Mouse (Mus musculus) thymus, adult 18-20 months (tissue): Measurements from ENCODE around the gene Espn.

ENCODE experiments used
- DNase-seq, 2 experiments: peaks; one replicate each; pipeline ENCODE4 v3.0.0; 2022; ENCODE audit warnings: mixed read lengths in 2 of 2

Gene Espn

DNA sequence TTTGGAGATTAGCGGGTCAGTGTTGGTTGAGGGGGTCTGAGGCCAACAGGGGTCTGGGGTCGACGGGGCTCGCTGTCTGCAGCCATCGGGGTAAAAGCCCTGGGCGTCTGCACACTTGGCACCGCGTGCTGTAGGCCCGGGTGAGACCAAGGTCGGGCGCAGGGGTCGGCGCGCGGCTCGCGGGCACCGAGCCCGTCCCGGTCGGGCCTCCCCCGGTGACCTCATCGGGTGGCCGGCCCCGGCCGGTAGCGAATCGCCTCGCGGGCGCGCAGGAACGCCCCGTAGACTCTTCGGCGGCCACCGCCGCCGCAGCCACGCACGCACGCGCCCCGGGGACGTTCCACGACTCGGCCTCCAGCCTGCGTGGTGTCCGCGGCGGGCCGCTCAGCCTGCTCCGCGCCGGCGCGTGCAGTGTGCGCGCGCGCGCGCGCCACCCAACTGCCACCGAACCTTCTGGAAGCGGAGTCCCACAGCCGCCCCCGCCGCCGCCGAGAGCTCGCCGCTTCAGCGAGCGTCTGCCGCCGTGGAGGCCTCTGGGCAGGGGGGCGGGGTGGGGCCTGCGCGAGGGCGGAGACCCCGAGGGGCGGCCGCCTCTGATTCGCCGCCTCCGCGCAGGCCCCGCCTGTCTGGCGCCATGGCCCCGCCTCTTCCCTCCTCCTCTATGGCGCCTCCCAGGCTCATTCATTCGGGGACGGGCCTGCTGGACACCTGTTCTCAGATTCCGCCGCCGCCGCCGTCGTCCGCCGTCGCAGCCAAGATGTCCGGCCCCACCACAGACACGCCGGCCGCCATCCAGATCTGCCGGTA lies 25.6 kb upstream of the Espn start, which contains the start of gene Acot7:
TSS of gene Acot7 (plus strand) at position 598 of the 807 bp plus-strand sequence.
- DNase-seq, result peak; percentile 83 to 85

DNA sequence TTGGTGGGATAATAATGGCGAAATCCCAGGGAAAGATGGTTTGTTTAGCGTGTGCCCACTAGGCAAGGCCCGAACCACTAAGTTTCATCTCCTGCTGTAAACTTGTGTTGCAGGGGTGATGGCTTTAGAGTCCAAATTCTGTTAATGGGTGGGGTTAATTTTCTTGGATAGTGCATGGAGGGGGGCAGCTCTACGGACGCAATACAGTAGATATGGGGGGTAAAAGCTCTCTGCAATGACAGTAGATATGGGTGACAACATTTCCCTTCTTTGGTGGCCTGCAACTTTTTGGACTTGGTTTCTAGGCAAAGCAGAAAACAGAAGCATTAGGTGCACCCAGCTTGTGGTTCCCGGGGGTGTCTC lies 25.0 kb upstream of the Espn start:
- no peak for DNase-seq

DNA sequence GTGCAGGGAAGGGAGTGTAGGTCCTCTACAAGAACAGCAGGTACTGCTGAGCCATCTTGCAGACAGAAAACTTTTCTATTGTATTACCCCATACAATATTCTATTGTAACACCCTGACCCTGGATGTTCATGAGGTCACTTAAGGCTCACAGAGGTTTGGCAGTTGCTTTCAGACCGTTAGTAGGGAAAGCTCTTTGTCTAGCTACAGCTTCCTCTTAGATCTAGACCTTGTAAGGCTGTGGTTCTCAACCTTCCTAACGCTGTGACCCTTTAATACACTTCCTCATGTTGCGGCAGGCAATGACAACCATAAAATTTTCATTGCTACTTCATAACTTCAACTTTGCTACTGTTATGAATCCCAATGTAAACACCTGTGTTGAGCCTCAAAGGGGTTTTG lies 24.5 kb upstream of the Espn start:
- no peak for DNase-seq

DNA sequence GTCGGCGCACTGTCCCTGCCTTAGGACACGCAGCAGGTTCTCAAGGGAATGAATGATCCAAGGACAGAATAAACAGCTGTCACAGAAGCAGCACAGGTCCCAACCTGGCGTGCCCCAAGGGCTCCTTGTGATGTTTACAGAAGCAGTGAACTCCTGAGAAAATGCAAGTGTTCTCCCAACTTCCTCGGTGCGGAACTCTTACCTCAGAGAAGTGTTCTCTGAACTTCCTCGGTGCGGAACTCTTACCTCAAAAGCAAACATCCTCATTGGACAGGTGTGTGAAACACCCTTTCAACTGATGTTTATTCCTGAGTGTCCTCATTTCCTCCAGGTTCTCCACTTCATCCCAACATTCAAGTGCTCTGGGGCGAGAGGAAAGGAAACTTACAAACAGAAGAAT lies 21.8 kb upstream of the Espn start:
- DNase-seq, result no peak

DNA sequence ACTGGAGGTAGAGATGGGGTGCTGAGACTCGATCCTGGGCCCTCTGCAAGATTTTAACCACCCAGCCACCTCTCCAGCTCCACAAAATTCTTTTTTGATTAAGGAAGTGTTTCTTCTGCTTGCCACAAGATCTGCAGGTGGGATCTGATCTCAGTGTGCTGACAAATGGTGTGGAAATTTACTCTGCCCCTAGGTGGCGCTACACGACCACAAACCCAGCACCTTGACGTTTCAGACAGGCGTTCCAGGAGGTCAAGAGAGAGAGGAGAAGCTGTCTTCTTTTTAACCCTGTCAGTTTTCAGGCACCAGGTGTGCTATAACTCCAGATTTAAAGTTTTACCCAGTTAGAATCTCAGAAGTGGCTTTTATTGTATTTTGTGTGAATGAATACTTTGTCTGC lies 20.9 kb upstream of the Espn start:
- peak; percentile 65 to 73 for DNase-seq

DNA sequence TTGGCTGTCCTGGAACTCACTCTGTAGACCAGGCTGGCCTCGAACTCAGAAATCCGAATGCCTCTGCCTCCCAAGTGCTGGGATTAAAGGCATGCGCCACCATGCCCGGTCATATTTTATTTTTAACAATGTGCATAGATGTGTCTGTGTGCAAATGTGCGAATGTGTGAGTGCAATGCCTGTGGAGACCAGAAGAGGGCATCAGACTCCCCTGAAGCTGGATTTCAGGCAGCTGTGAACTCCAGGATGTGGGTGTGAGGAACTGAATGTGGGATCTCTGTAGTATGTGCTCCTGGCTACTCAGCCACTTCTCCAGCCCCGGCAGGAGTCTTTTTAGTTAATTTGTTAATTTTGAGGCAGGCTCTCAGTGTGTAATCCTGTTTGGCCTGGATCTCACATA lies 19.4 kb upstream of the Espn start:
- no peak for DNase-seq

DNA sequence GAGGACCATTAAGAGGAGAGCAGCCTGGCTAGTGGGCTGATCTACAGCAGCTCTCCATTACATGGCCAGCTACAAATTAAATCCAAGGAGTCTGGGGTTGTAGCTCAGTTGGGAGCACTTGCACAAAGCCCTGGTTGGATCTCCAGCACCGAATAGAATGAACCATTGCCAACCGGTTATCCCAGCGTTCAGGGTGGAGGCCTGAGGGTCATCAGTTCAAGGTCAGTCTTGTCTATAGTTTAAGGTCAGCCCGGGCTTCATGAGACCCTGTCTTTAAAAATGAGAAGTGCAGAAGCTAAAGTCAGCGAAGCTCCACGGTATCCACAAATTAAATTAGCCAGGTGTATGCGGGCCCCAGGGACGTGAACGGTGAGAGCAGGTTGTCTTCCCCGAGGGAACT lies 18.1 kb upstream of the Espn start:
- no peak for DNase-seq

DNA sequence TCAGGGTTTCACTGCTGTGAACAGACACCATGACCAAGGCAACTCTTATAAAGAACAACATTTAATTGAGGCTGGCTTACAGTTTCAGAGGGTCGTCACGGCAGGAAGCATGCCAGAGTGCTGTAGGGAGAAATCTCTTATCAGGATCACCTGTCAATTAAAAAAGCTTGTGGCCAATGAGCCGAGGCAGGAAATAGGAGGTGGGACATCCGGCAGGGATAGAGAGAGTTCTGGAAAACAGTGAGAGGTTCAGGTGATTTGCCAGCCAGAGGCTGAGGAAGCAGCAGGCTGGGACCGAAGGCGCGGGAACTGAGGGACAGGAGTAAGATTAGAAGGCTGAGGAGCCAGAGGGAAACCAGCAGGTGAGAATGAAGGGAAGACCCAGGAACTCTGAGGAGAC lies 16.9 kb upstream of the Espn start:
- DNase-seq, result no peak

DNA sequence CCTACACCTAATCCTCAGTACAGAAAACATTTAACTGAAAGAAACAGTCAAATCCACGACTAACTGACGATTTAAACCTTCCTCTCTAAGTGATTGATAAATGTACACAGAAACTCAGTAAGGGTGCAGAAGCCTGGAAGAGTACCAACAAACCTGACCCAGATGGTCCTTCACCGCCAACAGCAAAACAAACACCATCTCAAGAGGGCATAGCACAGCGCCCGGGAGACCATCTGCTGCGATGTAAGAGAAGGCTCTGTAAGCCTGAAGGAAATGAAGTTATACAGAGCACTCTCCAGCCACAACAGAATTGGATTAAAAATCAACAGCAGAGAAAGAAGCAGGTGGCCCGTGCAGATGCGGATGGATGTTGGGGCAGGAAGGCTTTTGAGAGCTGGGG lies 15.9 kb upstream of the Espn start:
- DNase-seq, result no peak

DNA sequence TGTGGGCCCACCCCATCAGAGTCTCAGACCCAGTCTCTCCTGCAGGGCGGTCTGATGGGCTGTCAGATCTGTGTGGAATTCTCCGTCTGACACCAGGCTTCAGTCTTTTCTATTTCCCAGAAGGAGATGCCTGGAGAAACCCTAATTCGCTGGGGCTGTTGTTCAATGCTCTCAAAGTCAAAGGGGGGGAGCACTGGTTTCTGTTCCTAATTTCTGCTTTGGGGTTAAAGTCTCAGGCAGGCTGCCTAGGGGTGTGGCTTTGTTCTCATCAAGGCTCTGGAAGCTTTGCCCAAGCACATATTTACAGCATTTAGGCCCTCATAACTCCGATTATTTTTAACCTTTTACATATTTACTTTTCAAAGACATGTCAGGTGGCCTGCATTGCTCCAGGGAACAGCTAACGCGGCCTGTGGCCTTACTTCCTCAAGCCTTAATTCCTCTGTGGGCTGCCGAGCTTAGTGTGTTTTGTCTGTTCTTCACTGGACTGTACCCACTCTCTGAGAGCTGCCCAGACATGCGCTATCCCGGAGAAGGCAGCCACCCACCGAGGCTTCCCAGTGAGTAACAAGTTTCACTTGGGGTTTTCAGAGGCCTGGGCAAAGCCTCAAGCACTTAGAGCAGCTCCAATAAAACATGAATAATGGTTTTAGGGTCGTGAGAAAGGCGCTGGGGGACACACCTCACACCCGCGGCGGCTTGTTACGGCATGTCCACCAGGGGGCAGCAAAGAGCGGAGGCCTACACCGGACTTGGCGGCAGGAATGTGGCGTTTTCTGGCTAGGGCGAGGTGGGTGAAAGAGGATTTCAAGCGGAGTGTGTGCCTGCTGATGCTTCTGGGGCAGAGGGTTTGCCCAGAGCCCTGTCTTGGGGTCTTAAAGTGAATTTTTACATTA lies 13.1 kb upstream of the Espn start:
- no peak for DNase-seq

DNA sequence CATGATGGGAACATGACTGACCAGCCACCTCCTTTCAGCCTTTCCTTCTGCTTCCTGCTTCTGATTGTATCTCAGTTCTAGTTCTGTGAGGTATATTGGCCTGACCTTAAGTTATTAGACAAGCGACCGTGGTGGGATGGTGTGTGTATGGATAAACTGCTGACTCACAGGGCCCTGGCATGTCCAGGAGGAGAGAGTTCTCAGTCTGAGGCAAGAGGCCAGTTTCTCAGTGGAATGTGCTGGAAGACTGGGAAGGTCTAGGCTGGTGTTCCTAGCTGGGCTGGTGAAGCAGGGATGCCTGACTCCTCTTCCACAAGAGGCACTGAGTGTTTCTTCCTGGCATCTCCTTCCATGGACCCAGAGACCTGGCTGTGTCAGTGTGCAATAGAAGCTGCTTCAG lies 10.6 kb upstream of the Espn start:
- DNase-seq, result no peak

DNA sequence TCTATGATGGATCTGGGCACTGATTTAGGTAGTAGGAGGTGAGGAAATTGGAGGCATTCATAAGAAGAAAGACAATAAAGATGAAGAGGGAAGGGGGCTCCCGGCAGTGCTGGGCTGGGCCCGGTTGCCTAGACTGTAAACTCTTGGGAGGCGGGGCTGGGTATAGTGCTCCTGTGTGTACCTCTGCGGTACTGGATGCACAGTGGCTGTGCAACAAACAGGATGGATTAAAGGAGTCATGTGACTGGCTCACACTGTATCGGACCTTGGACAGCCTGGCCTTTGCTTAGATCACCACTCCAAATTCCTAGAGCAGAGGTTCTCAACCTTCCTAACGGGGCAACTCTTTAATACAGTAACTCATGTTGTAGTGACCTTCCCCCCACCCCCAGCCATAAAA lies 9.4 kb upstream of the Espn start:
- no peak for DNase-seq

DNA sequence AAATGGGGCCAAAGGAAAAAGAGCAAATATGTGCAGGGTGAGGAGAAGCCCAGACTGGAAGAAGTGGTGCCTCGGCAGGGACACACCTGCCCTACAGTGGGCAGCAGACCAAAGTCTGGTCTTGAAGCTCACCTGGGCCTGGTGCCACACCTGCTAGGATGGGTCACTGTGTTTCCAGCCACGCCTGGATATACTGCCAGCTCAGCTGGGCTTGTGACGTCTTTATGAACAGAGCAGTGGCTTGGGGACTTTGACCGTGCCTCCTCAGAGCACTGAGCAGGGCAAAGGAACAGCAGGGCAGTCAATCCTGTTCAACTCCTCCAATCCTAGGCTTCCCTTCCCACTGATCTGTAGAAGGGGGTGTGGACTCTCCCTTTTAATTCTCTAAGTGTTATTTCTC lies 8.6 kb upstream of the Espn start:
- no peak for DNase-seq

DNA sequence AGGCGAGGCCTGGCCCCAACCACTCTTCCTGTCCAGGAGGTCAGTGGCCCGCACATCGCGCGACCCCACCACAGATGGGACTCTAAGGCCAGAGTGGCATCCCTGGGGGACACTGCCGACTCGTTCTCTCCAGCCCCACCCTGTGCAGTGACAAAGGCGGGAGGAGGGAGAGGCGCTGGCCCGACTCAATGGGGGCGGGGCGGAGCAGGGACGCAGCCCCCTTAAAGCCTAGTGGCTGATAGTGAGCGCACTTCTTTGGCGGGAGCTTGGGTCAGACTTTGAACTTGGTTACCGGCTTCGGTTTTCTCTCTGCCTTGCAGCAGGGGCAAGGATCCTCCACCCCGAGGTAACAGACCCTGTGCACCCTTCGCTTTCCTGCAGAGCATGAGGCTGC lies 7.1 kb upstream of the Espn start:
- no peak for DNase-seq

DNA sequence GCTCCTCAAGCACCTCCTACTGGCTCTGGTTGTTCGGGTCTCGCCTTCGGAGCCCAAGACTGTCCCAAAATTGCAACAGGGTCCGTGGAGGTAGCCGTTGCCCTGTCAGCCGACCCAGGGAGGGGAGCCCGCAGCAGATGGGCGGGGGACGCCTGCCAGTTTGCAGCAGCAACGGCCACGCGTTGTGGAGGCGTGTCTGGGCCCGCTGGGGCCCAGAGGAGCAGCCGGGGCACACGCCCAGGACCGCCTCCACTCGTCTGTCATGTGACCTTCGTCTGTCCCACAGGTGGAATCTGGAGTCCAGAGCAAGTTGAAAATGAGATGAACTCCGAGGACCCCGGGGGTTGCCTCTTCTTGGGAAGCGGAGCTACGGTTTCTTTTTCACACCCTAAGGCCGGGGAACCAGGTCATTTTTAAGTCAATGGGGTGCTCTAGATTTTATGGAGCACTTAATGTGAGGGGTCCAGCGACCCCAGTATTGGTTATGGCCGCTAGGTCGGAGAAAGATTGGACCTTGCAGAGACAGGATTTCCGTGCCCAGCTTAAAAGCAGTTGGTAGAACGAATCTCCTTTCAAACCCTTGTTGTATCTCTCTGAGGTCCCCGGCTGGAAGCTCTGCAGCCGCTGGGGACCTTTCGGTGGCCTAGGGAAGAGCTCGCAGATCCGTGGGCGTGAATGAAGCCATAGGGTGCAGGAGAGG lies 6.6 kb upstream of the Espn start, which contains the start of gene Hes2:
TSS of gene Hes2 (plus strand) at position 283 of the 700 bp plus-strand sequence.
- no peak for DNase-seq

DNA sequence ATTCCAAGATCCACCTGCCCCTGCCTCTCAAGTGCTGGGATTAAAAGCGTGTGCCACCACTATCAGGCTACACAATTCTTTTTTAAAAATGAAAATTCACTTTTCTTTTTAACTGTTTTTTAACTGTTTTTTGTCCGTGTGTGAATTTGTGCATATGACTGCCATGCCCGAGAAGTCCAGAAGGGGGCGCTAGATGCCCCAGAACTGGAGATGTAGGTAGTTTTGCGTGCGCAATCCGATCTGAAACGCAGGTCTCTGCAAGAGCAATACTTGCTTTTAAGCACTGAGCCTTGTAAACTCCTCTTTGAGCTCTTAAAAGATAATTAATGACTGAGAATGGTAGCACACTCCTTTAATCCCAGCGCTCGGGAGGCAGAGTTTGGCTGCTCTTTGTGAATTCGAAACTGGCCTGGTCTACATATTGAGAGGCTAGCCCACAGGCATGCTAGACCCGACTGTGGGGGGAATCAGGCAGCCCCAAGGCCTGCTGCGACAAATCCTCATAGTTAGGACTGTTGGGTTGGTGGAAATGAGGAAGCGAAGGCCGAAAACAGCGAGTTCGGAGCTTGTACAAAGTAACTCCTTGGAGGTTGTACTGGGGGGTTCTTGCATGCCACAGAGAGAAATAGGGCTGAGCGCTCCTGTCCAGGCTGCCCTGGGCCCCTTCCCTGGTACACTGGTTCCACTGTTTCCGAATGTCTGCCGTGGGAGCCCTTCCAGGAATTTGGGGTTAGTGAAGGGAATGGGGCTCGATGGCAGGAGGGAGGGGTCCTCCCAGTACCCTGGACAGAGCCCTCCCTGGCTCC lies 5.8 kb upstream of the Espn start:
- no peak for DNase-seq

DNA sequence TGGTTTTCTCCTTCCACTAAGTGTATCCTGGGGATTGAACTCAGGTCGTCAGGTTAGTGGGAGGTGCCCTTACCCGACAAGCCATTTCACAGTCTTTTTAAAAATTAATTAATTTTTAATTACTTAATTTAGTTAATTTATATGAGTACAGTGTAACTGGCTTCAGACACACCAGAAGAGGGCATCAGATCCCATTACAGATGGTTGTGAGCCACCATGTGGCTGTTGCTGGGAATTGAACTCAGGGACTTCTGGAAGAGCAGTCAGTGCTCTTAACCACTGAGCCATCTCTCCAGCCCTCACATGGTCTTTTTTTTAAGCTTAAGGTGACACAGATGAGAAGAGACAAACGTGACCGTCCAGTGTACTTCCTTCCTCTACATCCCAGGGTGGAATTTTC lies 2.8 kb upstream of the Espn start:
- no peak for DNase-seq

DNA sequence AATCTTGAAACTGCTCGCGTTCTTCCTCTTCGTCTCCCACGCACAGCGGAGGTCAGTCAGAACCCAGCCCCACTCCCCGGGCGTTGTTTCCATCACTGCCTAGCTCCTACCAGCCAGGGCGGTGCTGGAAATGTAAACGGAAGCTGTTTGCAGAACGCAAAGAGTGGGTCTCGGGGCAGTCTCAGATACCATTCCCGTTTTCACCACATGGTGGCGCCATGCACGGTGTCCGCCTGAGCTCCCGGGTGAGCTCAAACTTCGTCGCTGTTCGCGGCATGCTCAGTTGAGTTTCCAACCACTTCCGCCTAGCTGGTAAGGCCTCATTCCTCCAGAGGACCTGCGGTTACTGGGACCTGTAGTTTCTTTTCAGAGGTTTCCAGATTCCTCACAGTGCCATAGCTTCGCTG lies 1.6 kb upstream of the Espn start:
- DNase-seq, result peak; percentile 80 to 84

DNA sequence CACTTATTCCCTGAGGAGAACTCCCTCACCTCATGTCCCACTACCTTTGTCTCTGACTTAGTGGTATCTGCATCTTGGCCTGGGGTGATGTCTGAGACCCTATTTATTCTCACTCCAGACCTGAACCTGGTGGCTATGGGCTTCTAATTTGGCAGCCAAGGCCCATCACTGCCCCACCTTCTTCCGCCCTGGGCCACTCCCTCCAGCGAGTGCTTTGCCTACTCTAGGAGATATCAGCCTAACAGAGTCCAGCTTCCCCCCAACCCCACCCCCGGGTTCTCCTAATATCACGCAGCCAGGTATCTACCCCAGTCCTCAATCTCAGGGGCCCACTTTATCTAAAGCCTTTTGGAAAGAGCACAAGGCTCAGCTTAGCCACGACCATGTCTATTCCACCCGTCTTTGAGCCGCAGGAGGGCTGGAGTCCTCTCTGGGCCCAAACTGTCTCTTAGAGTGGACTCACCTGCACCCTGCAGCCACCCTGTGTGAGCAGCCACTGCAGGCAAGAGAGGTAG lies 663 bp downstream of the Espn start:
- DNase-seq, result no peak

DNA sequence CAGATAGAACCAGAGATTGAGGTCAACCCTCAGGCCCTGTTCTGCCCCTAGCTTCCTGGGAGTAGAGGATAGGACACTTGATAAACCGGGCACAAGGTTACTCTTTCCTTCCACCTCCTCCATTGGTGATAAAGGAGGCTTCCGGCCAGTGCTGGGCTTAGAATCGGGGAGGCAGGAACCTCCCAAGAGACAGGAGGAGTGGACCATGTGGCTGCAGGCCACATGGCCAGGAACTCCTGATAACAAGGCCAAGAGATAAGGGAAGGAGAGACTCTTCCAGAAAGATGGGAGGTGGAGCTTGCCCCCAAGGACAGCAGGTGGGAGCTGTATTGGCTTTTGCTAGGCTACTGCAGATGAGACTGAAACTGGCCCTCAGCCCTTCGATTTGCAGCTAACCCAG lies 1.6 kb downstream of the Espn start:
- no peak for DNase-seq

DNA sequence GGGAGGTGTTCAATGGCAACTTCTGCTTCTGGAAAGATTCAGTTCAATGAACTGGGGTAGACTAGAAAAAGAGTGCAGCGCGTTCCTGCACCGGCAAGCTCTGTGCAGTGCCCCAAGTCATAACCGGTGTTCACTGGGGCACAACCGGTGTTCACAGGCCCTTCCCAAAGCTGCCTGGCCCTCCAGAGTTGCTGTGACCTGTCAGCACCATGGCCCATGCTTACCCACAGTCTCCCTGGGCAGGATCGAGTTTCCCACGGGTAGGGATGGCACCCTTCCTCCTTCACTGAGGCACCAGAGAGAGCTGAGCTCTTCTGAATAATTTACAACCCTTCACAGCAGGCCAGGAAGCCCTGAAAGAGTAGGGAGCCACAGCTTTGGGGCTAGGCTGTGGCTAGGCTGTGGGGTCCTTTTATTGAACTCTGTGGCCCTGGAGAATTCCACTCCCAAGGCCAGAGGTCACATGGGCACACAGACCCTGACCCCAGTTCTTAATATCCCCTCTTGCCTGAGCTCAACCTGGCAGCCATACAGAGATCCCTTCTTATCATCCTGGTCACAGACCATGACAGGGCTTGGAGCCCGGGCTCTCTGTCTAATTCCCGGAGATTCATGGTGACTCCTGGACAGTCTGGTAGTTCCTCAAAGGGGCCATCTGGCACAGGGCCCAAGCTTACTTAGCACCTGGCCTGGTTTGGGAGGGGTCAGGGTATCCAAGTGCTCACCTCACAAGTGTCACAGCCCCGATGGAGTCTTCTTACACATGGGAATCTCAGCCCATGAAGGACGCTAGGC lies 5.9 kb downstream of the Espn start:
- DNase-seq, result no peak

DNA sequence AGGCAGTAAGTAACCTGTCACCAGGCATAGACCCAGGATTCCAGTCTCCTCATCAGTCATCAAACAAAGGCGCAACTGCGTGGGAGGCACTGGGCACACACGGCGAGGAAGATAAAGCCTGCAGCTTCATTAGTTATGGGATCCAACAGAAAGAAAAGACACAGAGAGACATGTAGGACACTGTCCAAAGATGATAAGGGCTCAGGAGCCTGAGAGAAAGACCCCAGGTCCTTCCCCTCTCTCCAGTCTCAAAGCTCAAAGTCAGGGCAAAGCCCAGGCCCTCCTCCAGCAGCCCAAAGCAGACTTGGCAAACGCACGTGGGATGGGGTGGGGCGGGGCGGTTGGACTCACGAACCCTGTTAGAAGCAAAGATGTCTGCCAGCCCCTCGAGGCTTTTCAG lies 6.7 kb downstream of the Espn start:
- no peak for DNase-seq
